Mouse (Mus musculus): ENCODE measurements around the gene Med11. TPM values are rescaled to one million over a fixed set of nuclear protein-coding genes. Genes with fewer than 3 reads are reported as not detected.
A peak's percentile ranks its signal among the peaks of the same experiment; 100 is the strongest.

Med11 gene
- polyA plus RNA-seq, 1 experiment from 2014 or later: 27.4 TPM

- no peak overlapping the region for H3K4me3 ChIP-seq (ENCODE audit: low read depth, low read length)
- ATAC-seq (ENCODE audit: low FRiP score, low TSS enrichment) (peak; percentile 66), DNase-seq (ENCODE audit: low spot score) (peak; percentile 36)
- no peaks in the 10 kb centered on the region for H3K4me1 ChIP-seq (replicated peaks; ENCODE audit: control insufficient read depth, insufficient read depth)
- no peaks in the 10 kb centered on the region for H3K9me3 ChIP-seq (ENCODE audit: control insufficient read depth, low read length)
- TF ChIP-seq EP300 (optimal IDR thresholded peaks at IDR 0.05) (no peak), CTCF (IDR thresholded peaks at IDR 0.05; ENCODE audit: low read depth) (no peak)
- no peaks in the 10 kb centered on the region for H3K27me3 ChIP-seq (ENCODE audit: control insufficient read depth, insufficient read depth, low read length)
- no peak overlapping the region for H3K9ac ChIP-seq (ENCODE audit: low read length)
- 43% methylated on average over 12 of the region's 12 CpGs for WGBS
- H3K36me3 ChIP-seq (ENCODE audit: control insufficient read depth, insufficient read depth, low read length): no peaks in the 10 kb centered on the region
- no peak overlapping the region for H3K4me2 ChIP-seq (replicated peaks; ENCODE audit: low read depth)
- H3K27ac ChIP-seq (replicated peaks): no peak overlapping the region
Measured at GRCm38 (mm10) chr11:70474872-70475534, 23.3 kb downstream of the Med11 start.

GRCm38 (mm10) chr11:70485498-70485897 lies 33.8 kb downstream of the Med11 start:
- no peaks in the 10 kb centered on the region for H3K9me3 ChIP-seq (ENCODE audit: control insufficient read depth, low read length)
- H3K27me3 ChIP-seq (ENCODE audit: control insufficient read depth, insufficient read depth, low read length): no peaks in the 10 kb centered on the region
- no peak overlapping the region for H3K4me3 ChIP-seq (ENCODE audit: low read depth, low read length)
- TF ChIP-seq CTCF (IDR thresholded peaks at IDR 0.05; ENCODE audit: low read depth) (no peak), EP300 (optimal IDR thresholded peaks at IDR 0.05) (no peak)
- no peak overlapping the region for H3K4me2 ChIP-seq (replicated peaks; ENCODE audit: low read depth)
- ATAC-seq (ENCODE audit: low FRiP score, low TSS enrichment) (no peak), DNase-seq (ENCODE audit: low spot score) (no peak)
- H3K27ac ChIP-seq (replicated peaks): no peak overlapping the region
- WGBS: 31% methylated on average over 2 of the region's 2 CpGs
- no peaks in the 10 kb centered on the region for H3K4me1 ChIP-seq (replicated peaks; ENCODE audit: control insufficient read depth, insufficient read depth)
- no peaks in the 10 kb centered on the region for H3K36me3 ChIP-seq (ENCODE audit: control insufficient read depth, insufficient read depth, low read length)
- H3K9ac ChIP-seq (ENCODE audit: low read length): no peak overlapping the region

- 43% methylated on average over 4 of the region's 4 CpGs for WGBS
- no peaks in the 10 kb centered on the region for H3K9me3 ChIP-seq (ENCODE audit: control insufficient read depth, low read length)
- ATAC-seq (ENCODE audit: low FRiP score, low TSS enrichment) (no peak), DNase-seq (ENCODE audit: low spot score) (no peak)
- no peak overlapping the region for H3K9ac ChIP-seq (ENCODE audit: low read length)
- no peaks in the 10 kb centered on the region for H3K4me1 ChIP-seq (replicated peaks; ENCODE audit: control insufficient read depth, insufficient read depth)
- no peak overlapping the region for H3K4me3 ChIP-seq (ENCODE audit: low read depth, low read length)
- no peaks in the 10 kb centered on the region for H3K36me3 ChIP-seq (ENCODE audit: control insufficient read depth, insufficient read depth, low read length)
- TF ChIP-seq CTCF (IDR thresholded peaks at IDR 0.05; ENCODE audit: low read depth) (no peak), EP300 (optimal IDR thresholded peaks at IDR 0.05) (no peak)
- no peak overlapping the region for H3K4me2 ChIP-seq (replicated peaks; ENCODE audit: low read depth)
- H3K27ac ChIP-seq (replicated peaks): no peak overlapping the region
- no peaks in the 10 kb centered on the region for H3K27me3 ChIP-seq (ENCODE audit: control insufficient read depth, insufficient read depth, low read length)
Measured at GRCm38 (mm10) chr11:70487816-70488215, 36.1 kb downstream of the Med11 start.

- H3K27ac ChIP-seq (replicated peaks): no peak overlapping the region
- H3K27me3 ChIP-seq (ENCODE audit: control insufficient read depth, insufficient read depth, low read length): no peaks in the 10 kb centered on the region
- no peaks in the 10 kb centered on the region for H3K36me3 ChIP-seq (ENCODE audit: control insufficient read depth, insufficient read depth, low read length)
- no peak overlapping the region for H3K4me2 ChIP-seq (replicated peaks; ENCODE audit: low read depth)
- no peak for DNase-seq (ENCODE audit: low spot score)
- TF ChIP-seq EP300 (optimal IDR thresholded peaks at IDR 0.05) (no peak), CTCF (IDR thresholded peaks at IDR 0.05; ENCODE audit: low read depth) (no peak)
- no peak overlapping the region for H3K4me3 ChIP-seq (ENCODE audit: low read depth, low read length)
- 86% methylated on average over 3 of the region's 3 CpGs for WGBS
- no peak overlapping the region for H3K9ac ChIP-seq (ENCODE audit: low read length)
- H3K4me1 ChIP-seq (replicated peaks; ENCODE audit: control insufficient read depth, insufficient read depth): no peaks in the 10 kb centered on the region
- H3K9me3 ChIP-seq (ENCODE audit: control insufficient read depth, low read length): no peaks in the 10 kb centered on the region
- ATAC-seq (ENCODE audit: low FRiP score, low TSS enrichment): no peak
Measured at GRCm38 (mm10) chr11:70489138-70489537, 37.4 kb downstream of the Med11 start.

- Histone ChIP-seq H3K4me3 (ENCODE audit: low read depth, low read length) (no peak overlapping the region), H3K36me3 (ENCODE audit: control insufficient read depth, insufficient read depth, low read length) (no peaks in the 10 kb centered on the region), H3K27ac (replicated peaks) (no peak overlapping the region), H3K9me3 (ENCODE audit: control insufficient read depth, low read length) (no peaks in the 10 kb centered on the region), H3K27me3 (ENCODE audit: control insufficient read depth, insufficient read depth, low read length) (no peaks in the 10 kb centered on the region), H3K4me2 (replicated peaks; ENCODE audit: low read depth) (no peak overlapping the region), H3K9ac (ENCODE audit: low read length) (no peak overlapping the region), H3K4me1 (replicated peaks; ENCODE audit: control insufficient read depth, insufficient read depth) (no peaks in the 10 kb centered on the region)
- WGBS: 86% methylated on average over 6 of the region's 6 CpGs
- TF ChIP-seq CTCF (IDR thresholded peaks at IDR 0.05; ENCODE audit: low read depth): no peak
- no peak for TF ChIP-seq EP300 (optimal IDR thresholded peaks at IDR 0.05)
- ATAC-seq (ENCODE audit: low FRiP score, low TSS enrichment) (no peak), DNase-seq (ENCODE audit: low spot score) (no peak)
Measured at GRCm38 (mm10) chr11:70489684-70490083, 38.0 kb downstream of the Med11 start.

GRCm38 (mm10) chr11:70499566-70500475 lies 48.1 kb downstream of the Med11 start:
- WGBS: 55% methylated on average over 14 of the region's 14 CpGs
- Histone ChIP-seq H3K27ac (replicated peaks) (no peak overlapping the region), H3K4me1 (replicated peaks; ENCODE audit: control insufficient read depth, insufficient read depth) (no peaks in the 10 kb centered on the region), H3K36me3 (ENCODE audit: control insufficient read depth, insufficient read depth, low read length) (no peaks in the 10 kb centered on the region), H3K4me2 (replicated peaks; ENCODE audit: low read depth) (no peak overlapping the region), H3K9me3 (ENCODE audit: control insufficient read depth, low read length) (no peaks in the 10 kb centered on the region), H3K9ac (ENCODE audit: low read length) (no peak overlapping the region), H3K4me3 (ENCODE audit: low read depth, low read length) (no peak overlapping the region), H3K27me3 (ENCODE audit: control insufficient read depth, insufficient read depth, low read length) (no peaks in the 10 kb centered on the region)
- ATAC-seq (ENCODE audit: low FRiP score, low TSS enrichment) (peak; percentile 19), DNase-seq (ENCODE audit: low spot score) (no peak)
- TF ChIP-seq EP300 (optimal IDR thresholded peaks at IDR 0.05): no peak
- peak; percentile 66 for TF ChIP-seq CTCF (IDR thresholded peaks at IDR 0.05; ENCODE audit: low read depth)

Data from stomach, postnatal 0 days (tissue).